Mouse (Mus musculus) C2C12 (cell line): ENCODE measurements around the gene Hist1h2bj. TPM values are rescaled to one million over a fixed set of nuclear protein-coding genes. Genes with fewer than 3 reads are reported as not detected.

Experiments
- H3K27me3 ChIP-seq: one replicate; pipeline ENCODE4 v1.6.1; 2011; ENCODE audit not compliant: control insufficient read depth, insufficient read depth, insufficient read length
- H3K36me3 ChIP-seq: one replicate; pipeline ENCODE4 v1.6.1; 2011; ENCODE audit not compliant: control insufficient read depth, insufficient read depth
- H3K4me3 ChIP-seq: one replicate; pipeline ENCODE4 v1.5.1; 2011; ENCODE audit warnings: mild to moderate bottlenecking, control low read depth; ENCODE audit not compliant: poor library complexity, insufficient read depth, severe bottlenecking
- H3K79me2 ChIP-seq: one replicate; pipeline ENCODE4 v1.6.1; 2011; ENCODE audit not compliant: control insufficient read depth, insufficient read depth
- H3K79me3 ChIP-seq: one replicate; pipeline ENCODE4 v1.6.1; 2011; ENCODE audit warnings: low read depth, control low read depth
- H3ac ChIP-seq: one replicate; pipeline ENCODE3; 2011; ENCODE audit warnings: low read depth; ENCODE audit not compliant: control insufficient read depth, insufficient read length
- CEBPB ChIP-seq: IDR thresholded peaks from one replicate; pipeline ENCODE4 v1.6.1; 2011; ENCODE audit warnings: low read depth, mild to moderate bottlenecking, control low read depth, moderate library complexity
- CTCF ChIP-seq: IDR thresholded peaks from one replicate; pipeline ENCODE4 v1.5.1; 2011; ENCODE audit not compliant: control insufficient read depth, insufficient read depth, insufficient read length
- FOSL1 ChIP-seq: IDR thresholded peaks from one replicate; pipeline ENCODE4 v1.8.0; 2011; ENCODE audit warnings: mild to moderate bottlenecking, low read length; ENCODE audit not compliant: poor library complexity, insufficient read depth, severe bottlenecking
- MAX ChIP-seq: IDR thresholded peaks from one replicate; pipeline ENCODE4 v1.6.1; 2011; ENCODE audit warnings: mild to moderate bottlenecking, control low read depth
- MYOD1 ChIP-seq: IDR thresholded peaks from one replicate; pipeline ENCODE4 v1.6.1; 2011; ENCODE audit warnings: low read depth; ENCODE audit not compliant: control insufficient read depth, insufficient read length
- MYOG ChIP-seq: IDR thresholded peaks from one replicate; pipeline ENCODE4 v1.6.1; 2011; ENCODE audit not compliant: control insufficient read depth, insufficient read length; ENCODE audit errors: extremely low read depth
- USF1 ChIP-seq: IDR thresholded peaks from one replicate; pipeline ENCODE4 v1.6.1; 2011; ENCODE audit warnings: low read depth, mild to moderate bottlenecking, control low read depth, moderate library complexity
- polyA plus RNA-seq: library from polyadenylated mRNA; unstranded; fragments of >200 nt; fragmentation: generic; extraction: Trizol; gene quantifications from one replicate; pipeline ENCODE4 v1.2.1, GENCODE M21; 2012; ENCODE audit warnings: missing spikeins

The Hist1h2bj gene
- polyA plus RNA-seq, 1 experiment = 6.8 TPM

DNA sequence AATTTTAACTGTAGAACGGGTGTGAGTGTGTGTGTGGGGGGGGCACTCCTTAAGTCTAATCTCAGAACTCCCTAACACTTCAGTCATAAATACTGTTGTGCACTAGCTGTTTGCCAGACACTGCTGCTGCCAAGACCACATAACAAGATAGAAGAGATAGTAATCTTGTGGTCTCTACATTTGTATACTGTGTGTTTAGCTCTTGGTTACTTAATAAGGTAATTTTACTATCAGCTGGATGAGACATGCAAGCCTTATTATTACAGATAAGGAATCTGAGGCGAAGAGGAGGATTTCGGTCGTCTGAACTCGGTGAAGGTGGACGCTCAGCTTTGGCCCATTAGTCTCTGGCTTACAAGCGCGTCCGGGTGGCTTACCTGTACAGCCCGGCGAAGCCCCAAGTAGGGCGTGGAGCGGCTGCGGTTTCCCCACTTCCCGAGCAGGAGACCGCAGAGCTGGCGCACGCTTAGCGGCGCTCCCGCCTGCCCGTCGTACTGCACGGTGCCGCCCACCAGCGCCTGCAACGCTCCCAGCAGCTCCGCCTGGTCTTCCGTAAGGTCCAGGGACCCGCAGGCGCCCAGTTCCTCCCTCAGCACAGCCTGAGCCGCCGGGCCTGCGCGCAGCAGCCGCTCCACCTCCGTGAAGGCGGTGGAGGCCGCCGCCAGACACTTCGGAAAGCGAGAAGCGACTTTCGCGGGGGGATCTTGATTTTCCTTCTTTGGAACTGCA, 37.2 kb upstream of the Hist1h2bj start:
- no peaks in the 10 kb centered on the region for H3K79me3 ChIP-seq
- TF ChIP-seq CEBPB = no peak
- TF ChIP-seq FOSL1 = no peak
- no peak for TF ChIP-seq USF1
- TF ChIP-seq CTCF = no peak
- no peak for TF ChIP-seq MYOG
- no peak for TF ChIP-seq MAX
- no peak for TF ChIP-seq MYOD1
- H3K4me3 ChIP-seq = peak overlapping the region; percentile 34
- H3K79me2 ChIP-seq = no peaks in the 10 kb centered on the region
- peak overlapping the region; percentile 43 for H3ac ChIP-seq
- peaks cover 16% of the 10 kb centered on the region for H3K27me3 ChIP-seq
- no peaks in the 10 kb centered on the region for H3K36me3 ChIP-seq

DNA sequence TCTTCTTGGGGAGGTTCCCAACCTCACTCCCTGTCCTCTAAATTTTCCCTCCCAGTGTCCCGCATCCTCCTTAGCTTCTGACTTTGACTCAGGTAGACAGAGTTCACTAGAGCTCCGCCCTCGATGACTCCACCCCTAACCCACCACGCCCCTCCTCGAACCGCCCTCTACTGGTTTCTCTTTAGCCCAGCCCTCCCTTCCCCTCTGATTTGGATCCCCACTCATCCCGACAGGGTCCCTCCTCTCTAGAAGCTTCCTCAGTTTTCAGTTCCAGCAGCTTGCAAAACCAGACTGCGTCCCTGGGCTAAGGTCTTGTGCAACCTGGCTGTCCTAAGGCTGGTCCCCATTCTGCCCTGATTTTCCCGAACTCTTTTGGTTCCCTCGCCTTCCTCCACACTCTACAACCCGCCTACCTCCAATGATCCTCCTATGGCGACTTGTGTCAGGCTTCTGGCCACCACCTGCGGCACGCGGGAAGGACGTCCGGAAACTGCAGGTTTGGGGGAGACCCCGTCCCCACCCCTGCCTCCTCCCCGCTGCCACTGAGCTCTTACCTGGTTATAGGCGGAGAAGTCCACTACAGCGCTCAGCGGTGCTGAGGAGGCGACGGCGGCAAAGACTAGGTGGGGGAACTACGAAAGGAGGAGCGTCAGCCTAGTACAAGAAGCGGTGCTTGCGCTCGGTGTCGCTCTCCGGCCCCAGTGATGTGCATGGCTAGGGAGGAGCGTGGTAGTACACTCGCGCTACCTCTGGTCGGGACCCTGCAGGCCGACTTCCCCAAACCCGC, 36.5 kb upstream of the Hist1h2bj start:
- Histone ChIP-seq H3K79me2 (no peaks in the 10 kb centered on the region), H3K79me3 (no peaks in the 10 kb centered on the region), H3K4me3 (peak overlapping the region; percentile 34), H3ac (peak overlapping the region; percentile 46), H3K36me3 (no peaks in the 10 kb centered on the region), H3K27me3 (peaks cover 16% of the 10 kb centered on the region)
- no peak for TF ChIP-seq CEBPB
- no peak for TF ChIP-seq USF1
- no peak for TF ChIP-seq MYOD1
- TF ChIP-seq CTCF = no peak
- TF ChIP-seq FOSL1 = no peak
- no peak for TF ChIP-seq MYOG
- TF ChIP-seq MAX = no peak

DNA sequence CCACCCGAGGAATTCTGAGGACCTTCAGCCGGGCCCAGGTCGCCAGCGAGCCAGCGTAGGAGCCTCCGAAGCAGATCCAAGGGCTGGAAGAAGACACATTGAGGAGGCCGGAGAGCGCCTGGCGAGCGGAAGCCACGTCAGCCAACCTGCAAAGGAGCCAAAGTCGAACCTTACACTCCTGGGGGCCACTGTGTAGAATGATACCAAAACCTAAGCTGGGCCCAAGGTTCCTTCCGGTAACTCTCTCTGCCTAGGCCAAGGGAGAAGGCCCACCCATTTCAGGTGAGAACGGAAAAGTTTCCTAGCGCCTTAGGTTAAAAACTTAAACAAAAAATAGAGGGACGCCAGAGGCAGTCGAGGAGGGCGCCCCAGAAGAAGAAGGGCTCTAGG, 35.9 kb upstream of the Hist1h2bj start:
- Histone ChIP-seq H3K79me3 (no peaks in the 10 kb centered on the region), H3K4me3 (no peak overlapping the region), H3ac (no peak overlapping the region), H3K79me2 (no peaks in the 10 kb centered on the region), H3K36me3 (no peaks in the 10 kb centered on the region), H3K27me3 (peaks cover 16% of the 10 kb centered on the region)
- no peak for TF ChIP-seq USF1
- TF ChIP-seq CTCF = no peak
- no peak for TF ChIP-seq MYOG
- no peak for TF ChIP-seq MAX

GRCm38 (mm10) chr13:22007872-22008271, 35.1 kb upstream of the Hist1h2bj start:
- no peaks in the 10 kb centered on the region for H3K36me3 ChIP-seq
- TF ChIP-seq FOSL1 (no peak), MAX (no peak), MYOD1 (no peak), CTCF (no peak), CEBPB (no peak), MYOG (no peak), USF1 (no peak)
- H3K79me2 ChIP-seq = no peaks in the 10 kb centered on the region
- H3K27me3 ChIP-seq = peaks cover 16% of the 10 kb centered on the region
- H3K4me3 ChIP-seq = no peak overlapping the region
- no peaks in the 10 kb centered on the region for H3K79me3 ChIP-seq
- no peak overlapping the region for H3ac ChIP-seq

DNA sequence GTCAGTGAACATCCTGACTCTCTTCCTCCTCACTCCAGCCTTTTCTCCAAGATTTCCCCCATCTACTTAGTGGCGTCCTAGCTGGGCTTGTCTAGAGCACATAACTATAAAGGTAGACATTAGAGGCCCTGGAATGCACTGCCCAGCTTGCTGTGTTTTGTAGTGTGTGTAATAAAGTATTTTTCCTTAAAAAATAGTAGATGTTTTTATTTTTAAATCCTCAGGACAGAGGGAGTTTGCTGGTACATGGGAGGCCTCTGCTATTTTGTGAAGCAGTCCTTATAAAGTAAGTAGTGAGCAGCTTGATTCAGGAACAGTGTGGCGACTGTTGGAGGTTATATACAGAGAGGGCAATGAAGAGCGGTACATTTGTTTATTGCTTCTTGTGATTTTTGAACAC, 34.3 kb upstream of the Hist1h2bj start:
- H3K4me3 ChIP-seq = no peak overlapping the region
- peaks cover 16% of the 10 kb centered on the region for H3K27me3 ChIP-seq
- H3K79me3 ChIP-seq = no peaks in the 10 kb centered on the region
- no peaks in the 10 kb centered on the region for H3K36me3 ChIP-seq
- H3ac ChIP-seq = no peak overlapping the region
- H3K79me2 ChIP-seq = no peaks in the 10 kb centered on the region
- TF ChIP-seq CTCF (no peak), MAX (no peak), FOSL1 (no peak), MYOG (no peak), USF1 (no peak), MYOD1 (no peak), CEBPB (no peak)
